28 mouse cellular contexts compared by ENCODE assay signal in the genomic region with DNA sequence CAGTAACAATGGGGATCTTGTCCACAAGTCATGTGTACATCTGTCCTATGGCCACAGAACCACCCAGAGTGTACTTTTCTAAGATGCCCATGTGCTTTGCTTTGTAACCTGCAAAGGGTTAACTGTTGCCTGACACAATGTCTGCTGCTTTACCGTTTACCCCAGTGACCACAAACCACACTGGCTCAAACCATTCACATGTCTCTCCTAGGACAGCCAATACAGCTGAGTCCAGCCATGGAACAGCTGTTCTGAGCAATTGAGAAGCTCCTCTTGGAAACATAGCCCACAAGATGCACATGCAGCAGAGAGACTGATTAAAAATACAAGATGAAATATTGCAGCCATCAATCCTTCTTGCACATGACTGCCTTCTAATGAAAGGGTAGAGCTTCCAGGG.
DNase-seq lines count a peak whose midpoint lies in the region; ATAC-seq and TF ChIP-seq lines count a peak whose summit lies in the region.
"Had no signal": no experiment of that assay in that cellular context is flagged by ENCODE, and none has a peak within 500 bp of the region (broad histone marks: within the 10 kb centered on the region; RNA-seq: fewer than 3 reads in every experiment).

No protein-coding gene starts in this region.

- peaks cover 8% of the 10 kb centered on the region; the same call in 1 of the 2 replicates for H3K4me1 ChIP-seq in limb, embryonic 12.5 days (replicated peaks)
- H3K4me1 ChIP-seq in limb, embryonic 10.5 days = 0 out of 2 replicates have a peak, but pooled peaks cover 2% of the 10 kb centered on the region
- no peaks in the 10 kb centered on the region for H3K4me1 ChIP-seq in forebrain, postnatal 0 days (ENCODE audit: insufficient read depth)
- H3K4me1 ChIP-seq: heart, embryonic 12.5 days; liver, embryonic 15.5 days; lung, embryonic 15.5 days; midbrain, embryonic 15.5 days had no signal

- no peak overlapping the region for H3K9ac ChIP-seq in limb, embryonic 12.5 days (replicated peaks)
- H3K9ac ChIP-seq in forebrain, postnatal 0 days = no peak overlapping the region
- H3K9ac ChIP-seq: heart, embryonic 12.5 days; liver, embryonic 15.5 days; lung, embryonic 15.5 days; midbrain, embryonic 15.5 days had no signal

- DNase-seq in limb, embryonic 10.5 days (ENCODE audit: low spot score) = no peak
- DNase-seq in 416B (ENCODE audit: low read depth) = peak; percentile 9
- peak; percentile 6 for DNase-seq in c-Kit-positive CD71-negative TER-119-negative erythroid progenitor cells, embryonic 14.5 days (ENCODE audit: low read depth)
- DNase-seq in natural killer cell, adult 2 months (ENCODE audit: low spot score in 2 of 2) = no peak
- no peak for DNase-seq in forebrain, postnatal 0 days
- DNase-seq: adrenal gland, postnatal 14 days; B cell, adult 2 months; cerebellum, adult 11-12 months; cerebellum, adult 9-11 months; gastrocnemius, adult 2 months; gastrocnemius, postnatal 36 days; heart, adult 2 months; heart, postnatal 4 days; kidney, adult 9 months; kidney, postnatal 10 days; layer of hippocampus, postnatal 36 days; lung, postnatal 36 days; thymus, adult 2 months had no signal

- H3K4me2 ChIP-seq in limb, embryonic 12.5 days = no peak overlapping the region
- H3K4me2 ChIP-seq in forebrain, postnatal 0 days (ENCODE audit: low read depth) = no peak overlapping the region
- H3K4me2 ChIP-seq: heart, embryonic 12.5 days; liver, embryonic 15.5 days; lung, embryonic 15.5 days; midbrain, embryonic 15.5 days had no signal

- 20% methylated on average over 1 of the region's 1 CpGs for WGBS in limb, embryonic 12.5 days
- WGBS in limb, embryonic 10.5 days = 42% methylated on average over 1 of the region's 1 CpGs
- 17% methylated on average over 1 of the region's 1 CpGs for WGBS in forebrain, postnatal 0 days

- no peak for TF ChIP-seq CTCF in forebrain, postnatal 0 days (IDR thresholded peaks at IDR 0.05; ENCODE audit: low read depth)

- H3K4me3 ChIP-seq in limb, embryonic 12.5 days (replicated peaks) = no peak overlapping the region
- H3K4me3 ChIP-seq in limb, embryonic 10.5 days = no peak overlapping the region
- H3K4me3 ChIP-seq in forebrain, postnatal 0 days (ENCODE audit: low read depth, low read length) = no peak overlapping the region
- H3K4me3 ChIP-seq: gastrocnemius, adult 2 months; heart, adult 2 months; heart, embryonic 12.5 days; liver, embryonic 15.5 days; lung, embryonic 15.5 days; midbrain, embryonic 15.5 days had no signal

- H3K27ac ChIP-seq in limb, embryonic 12.5 days = no peak overlapping the region
- H3K27ac ChIP-seq in limb, embryonic 10.5 days = no peak overlapping the region
- H3K27ac ChIP-seq in forebrain, postnatal 0 days (ENCODE audit: low read depth, low read length) = no peak overlapping the region
- H3K27ac ChIP-seq: gastrocnemius, adult 2 months; heart, adult 2 months; liver, embryonic 15.5 days; lung, embryonic 15.5 days; midbrain, embryonic 15.5 days had no signal

- H3K27me3 ChIP-seq in limb, embryonic 12.5 days = peaks cover 3% of the 10 kb centered on the region; the same call in 1 of the 2 replicates
- H3K27me3 ChIP-seq in limb, embryonic 10.5 days (ENCODE audit: low read depth, poor library complexity, severe bottlenecking) = no peaks in the 10 kb centered on the region
- H3K27me3 ChIP-seq in forebrain, postnatal 0 days (ENCODE audit: insufficient read depth, low read length) = no peaks in the 10 kb centered on the region
- H3K27me3 ChIP-seq: CH12.LX; heart, embryonic 12.5 days; liver, embryonic 15.5 days; lung, embryonic 15.5 days; midbrain, embryonic 15.5 days had no signal

- no peaks in the 10 kb centered on the region for H3K36me3 ChIP-seq in limb, embryonic 12.5 days
- no peaks in the 10 kb centered on the region for H3K36me3 ChIP-seq in limb, embryonic 10.5 days
- no peaks in the 10 kb centered on the region for H3K36me3 ChIP-seq in forebrain, postnatal 0 days (ENCODE audit: insufficient read depth)
- H3K36me3 ChIP-seq: heart, embryonic 12.5 days; liver, embryonic 15.5 days; lung, embryonic 15.5 days; midbrain, embryonic 15.5 days had no signal

- no peaks in the 10 kb centered on the region for H3K9me3 ChIP-seq in limb, embryonic 12.5 days
- H3K9me3 ChIP-seq in limb, embryonic 10.5 days (replicated peaks) = no peaks in the 10 kb centered on the region
- no peaks in the 10 kb centered on the region for H3K9me3 ChIP-seq in forebrain, postnatal 0 days (ENCODE audit: low read length)
- H3K9me3 ChIP-seq: heart, embryonic 12.5 days; liver, embryonic 15.5 days; lung, embryonic 15.5 days; midbrain, embryonic 15.5 days had no signal

- 0 out of 2 replicates have a peak, but pooled peaks have one; percentile 26 for ATAC-seq in limb, embryonic 12.5 days (ENCODE audit: insufficient number of reproducible peaks, insufficient read depth, low FRiP score, low TSS enrichment, low read depth)
- 0 out of 2 replicates have a peak, but pooled peaks have one; percentile 11 for ATAC-seq in megakaryocyte, adult 5-6 weeks (ENCODE audit: poor library complexity, severe bottlenecking)
- ATAC-seq in forebrain, postnatal 0 days = no peak
- ATAC-seq: activated CD4-positive, CD25-positive, alpha-beta regulatory T cell, adult 4 months; forebrain, embryonic 14.5 days; intestine, embryonic 16.5 days; midbrain, embryonic 15.5 days had no signal

Comparison
In these comparisons a context has a peak if more than half of its experiments do, and no peak if none do; other contexts are left out.
1. DNase-seq: peak in 416B (single experiment) and c-Kit-positive CD71-negative TER-119-negative erythroid progenitor cells, embryonic 14.5 days (single experiment); none in limb, embryonic 10.5 days (single experiment), natural killer cell, adult 2 months (0 of 2) and forebrain, postnatal 0 days (single experiment).